Mouse (Mus musculus): ENCODE results near the gene Il1r1.

Il1r1 gene

DNA sequence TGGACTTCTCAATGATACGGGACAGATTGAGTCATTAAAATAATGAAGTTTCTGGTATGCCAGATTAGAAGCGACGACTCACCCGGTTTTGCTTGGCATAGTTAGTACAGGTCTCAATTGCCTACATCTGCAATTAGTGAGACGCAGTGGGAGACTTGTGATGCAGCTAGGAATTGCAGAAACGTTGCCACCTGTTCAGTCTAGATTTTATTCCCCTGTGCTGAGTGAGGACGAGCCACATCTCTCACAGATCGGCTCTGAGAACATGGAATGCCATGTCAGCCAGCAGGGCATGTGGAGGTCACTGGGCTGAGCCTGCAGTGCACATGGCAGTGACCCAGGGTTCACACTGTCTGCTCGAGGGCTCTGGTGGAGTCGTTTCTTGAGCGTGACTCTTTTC lies 137.9 kb downstream of the Il1r1 start:
- DNase-seq (ENCODE audit: inconsistent ontology term): no peak

Data from Muller cell, postnatal 12 days (primary cell).